Mouse (Mus musculus): ENCODE measurements around the gene Ifitm6. TPM values are rescaled to one million over a fixed set of nuclear protein-coding genes. Genes with fewer than 3 reads are reported as not detected.

Ifitm6 gene
- total and polyA plus RNA-seq, 3 experiments, result 0.36 to 5.1 (median 1.0) TPM

GRCm38 (mm10) chr7:140967862-140968591, 49.7 kb downstream of the Ifitm6 start:
- H3K36me3 ChIP-seq (ENCODE audit: control insufficient read depth, insufficient read depth, low read length), result no peaks in the 10 kb centered on the region
- H3K9ac ChIP-seq (ENCODE audit: low read depth, low read length), result peak overlapping the region; percentile 62
- WGBS, result 34% methylated on average over 14 of the region's 14 CpGs
- no peaks in the 10 kb centered on the region for H3K79me2 ChIP-seq (replicated peaks; ENCODE audit: control insufficient read depth, insufficient read depth, low read length)
- TF ChIP-seq EP300 (IDR thresholded peaks at IDR 0.05; ENCODE audit: insufficient read depth, low read depth, low read length) (no peak), CTCF (IDR thresholded peaks at IDR 0.05) (no peak), POLR2A (IDR thresholded peaks at IDR 0.05; ENCODE audit: insufficient read depth, low read depth, low read length) (no peak)
- peaks cover 7% of the 10 kb centered on the region for H3K4me1 ChIP-seq (ENCODE audit: control insufficient read depth, insufficient read depth, low read length)
- H3K27me3 ChIP-seq (ENCODE audit: control insufficient read depth, insufficient read depth, low read length), result no peaks in the 10 kb centered on the region
- DNase-seq, result no peak
- H3K4me3 ChIP-seq, result no peak overlapping the region
- H3K27ac ChIP-seq, result no peak overlapping the region
- intact Hi-C loops (cut with DNase I), result no loop called here

GRCm38 (mm10) chr7:140966921-140967320, 50.8 kb downstream of the Ifitm6 start, which contains the start of gene Ifitm1:
Gene Ifitm1 (plus strand): TSS chr7:140967221.
- Histone ChIP-seq H3K27ac (no peak within 1 kb of the TSS), H3K4me1 (ENCODE audit: control insufficient read depth, insufficient read depth, low read length) (peaks cover 6% of the 10 kb centered on the region), H3K79me2 (replicated peaks; ENCODE audit: control insufficient read depth, insufficient read depth, low read length) (no peaks in the 10 kb centered on the region), H3K4me3 (no peak within 1 kb of the TSS), H3K9ac (ENCODE audit: low read depth, low read length) (no peak within 1 kb of the TSS), H3K36me3 (ENCODE audit: control insufficient read depth, insufficient read depth, low read length) (no peaks in the 10 kb centered on the region), H3K27me3 (ENCODE audit: control insufficient read depth, insufficient read depth, low read length) (no peaks in the 10 kb centered on the region)
- no peak for DNase-seq
- no peak for TF ChIP-seq CTCF (IDR thresholded peaks at IDR 0.05)
- no peak for TF ChIP-seq POLR2A (IDR thresholded peaks at IDR 0.05; ENCODE audit: insufficient read depth, low read depth, low read length)
- TF ChIP-seq EP300 (IDR thresholded peaks at IDR 0.05; ENCODE audit: insufficient read depth, low read depth, low read length), result no peak
- WGBS, result 88% methylated on average over 4 of the region's 4 CpGs
- intact Hi-C loops (cut with DNase I), result no loop called here

Other genes with a start within 250 kb of the Ifitm6 start
Only the 30 nearest of the 31 such genes appear.
- gene Syce1, start 230.1 kb downstream of the Ifitm6 start, total RNA-seq (2021), result not detected
- gene Syce1, start 230.1 kb downstream of the Ifitm6 start, polyA plus RNA-seq (2012; rRNA removed), result 0.10 TPM in 1 of 2 replicates, not detected in the other
- gene Zfp941, start 195.7 kb downstream of the Ifitm6 start, total RNA-seq (2021), result under 1 TPM; 0.14 to 0.29 TPM
- 0.10 and 0.15 TPM in 2 replicates for gene Zfp941, start 195.7 kb downstream of the Ifitm6 start, polyA plus RNA-seq (2012; rRNA removed)
- gene Urah, start 182.9 kb downstream of the Ifitm6 start, total RNA-seq (2021), result 1 to 10 TPM; 1.1 to 1.4 TPM
- 0.85 and 2.2 TPM in 2 replicates for gene Urah, start 182.9 kb downstream of the Ifitm6 start, polyA plus RNA-seq (2012; rRNA removed)
- 10 to 100 TPM; 22.6 to 27.5 TPM for gene Scgb1c1, start 172.4 kb downstream of the Ifitm6 start, total RNA-seq (2021)
- gene Scgb1c1, start 172.4 kb downstream of the Ifitm6 start, polyA plus RNA-seq (2012; rRNA removed), result 54.5 and 56.6 TPM in 2 replicates
- not detected for gene Odf3, start 170.1 kb downstream of the Ifitm6 start, total RNA-seq (2021)
- gene Odf3, start 170.1 kb downstream of the Ifitm6 start, polyA plus RNA-seq (2012; rRNA removed), result 0.25 and 0.38 TPM in 2 replicates
- gene Gm45785, start 161.6 kb downstream of the Ifitm6 start, total RNA-seq (2021), result not detected
- gene Gm45785, start 161.6 kb downstream of the Ifitm6 start, polyA plus RNA-seq (2012; rRNA removed), result not detected in 2 replicates
- 10 to 100 TPM; 20.1 to 23.6 TPM for gene Ric8a, start 161.0 kb downstream of the Ifitm6 start, total RNA-seq (2021)
- gene Ric8a, start 161.0 kb downstream of the Ifitm6 start, polyA plus RNA-seq (2012; rRNA removed), result 37.6 and 42.8 TPM in 2 replicates
- gene Bet1l, start 160.3 kb downstream of the Ifitm6 start, total RNA-seq (2021), result 10 to 100 TPM in 1 of 2 experiments, 1 to 10 TPM in 1; 8.8 to 12.3 TPM
- gene Bet1l, start 160.3 kb downstream of the Ifitm6 start, polyA plus RNA-seq (2012; rRNA removed), result 12.4 and 17.0 TPM in 2 replicates
- 10 to 100 TPM; 72.6 to 86.1 TPM for gene Psmd13, start 136.0 kb downstream of the Ifitm6 start, total RNA-seq (2021)
- 50.8 and 71.0 TPM in 2 replicates for gene Psmd13, start 136.0 kb downstream of the Ifitm6 start, polyA plus RNA-seq (2012; rRNA removed)
- 10 to 100 TPM; 53.1 to 60.6 TPM for gene Sirt3, start 135.6 kb downstream of the Ifitm6 start, total RNA-seq (2021)
- 86.9 and 100 TPM in 2 replicates for gene Sirt3, start 135.6 kb downstream of the Ifitm6 start, polyA plus RNA-seq (2012; rRNA removed)
- 1,000 to 10,000 TPM; 2,777 to 3,250 TPM for gene Cox8b, start 117.5 kb downstream of the Ifitm6 start, total RNA-seq (2021)
- gene Cox8b, start 117.5 kb downstream of the Ifitm6 start, polyA plus RNA-seq (2012; rRNA removed), result 1,727 and 2,194 TPM in 2 replicates
- gene Nlrp6, start 97.0 kb downstream of the Ifitm6 start, total RNA-seq (2021), result under 1 TPM in 1 of 2 experiments, not detected in 1; 0.07 TPM
- 0.04 and 0.06 TPM in 2 replicates for gene Nlrp6, start 97.0 kb downstream of the Ifitm6 start, polyA plus RNA-seq (2012; rRNA removed)
- gene Pgghg, start 76.5 kb downstream of the Ifitm6 start, total RNA-seq (2021), result 1 to 10 TPM; 4.0 to 5.8 TPM
- gene Pgghg, start 76.5 kb downstream of the Ifitm6 start, polyA plus RNA-seq (2012; rRNA removed), result 13.0 and 14.1 TPM in 2 replicates
- gene Ifitm5, start 67.6 kb downstream of the Ifitm6 start, total RNA-seq (2021), result under 1 TPM; 0.32 to 0.34 TPM
- 1.1 and 2.0 TPM in 2 replicates for gene Ifitm5, start 67.6 kb downstream of the Ifitm6 start, polyA plus RNA-seq (2012; rRNA removed)
- not detected for gene Gm45717, start 62.0 kb downstream of the Ifitm6 start, total RNA-seq (2021)
- gene Gm45717, start 62.0 kb downstream of the Ifitm6 start, polyA plus RNA-seq (2012; rRNA removed), result not detected in 2 replicates
- 100 to 1,000 TPM; 107 to 113 TPM for gene Ifitm2, start 61.9 kb downstream of the Ifitm6 start, total RNA-seq (2021)
- gene Ifitm2, start 61.9 kb downstream of the Ifitm6 start, polyA plus RNA-seq (2012; rRNA removed), result 368 and 425 TPM in 2 replicates
- gene Ifitm1, start 50.7 kb downstream of the Ifitm6 start, total RNA-seq (2021), result 1 to 10 TPM; 6.1 to 7.7 TPM
- gene Ifitm1, start 50.7 kb downstream of the Ifitm6 start, polyA plus RNA-seq (2012; rRNA removed), result 16.1 and 52.2 TPM in 2 replicates
- 100 to 1,000 TPM; 115 to 123 TPM for gene Ifitm3, start 7.2 kb downstream of the Ifitm6 start, total RNA-seq (2021)
- gene Ifitm3, start 7.2 kb downstream of the Ifitm6 start, polyA plus RNA-seq (2012; rRNA removed), result 274 and 332 TPM in 2 replicates
- gene Gm17387, start 11.2 kb upstream of the Ifitm6 start, total RNA-seq (2021), result not detected
- not detected in 2 replicates for gene Gm17387, start 11.2 kb upstream of the Ifitm6 start, polyA plus RNA-seq (2012; rRNA removed)
- gene B4galnt4, start 43.2 kb upstream of the Ifitm6 start, total RNA-seq (2021), result under 1 TPM in 1 of 2 experiments, not detected in 1; 0.07 TPM
- gene B4galnt4, start 43.2 kb upstream of the Ifitm6 start, polyA plus RNA-seq (2012; rRNA removed), result 0.04 and 0.06 TPM in 2 replicates
- gene Pkp3, start 60.3 kb upstream of the Ifitm6 start, total RNA-seq (2021), result under 1 TPM; 0.20 to 0.21 TPM
- 0.35 and 1.6 TPM in 2 replicates for gene Pkp3, start 60.3 kb upstream of the Ifitm6 start, polyA plus RNA-seq (2012; rRNA removed)
- gene Sigirr, start 82.6 kb upstream of the Ifitm6 start, total RNA-seq (2021), result 1 to 10 TPM; 4.5 to 7.0 TPM
- 9.4 and 10.2 TPM in 2 replicates for gene Sigirr, start 82.6 kb upstream of the Ifitm6 start, polyA plus RNA-seq (2012; rRNA removed)
- gene Ano9, start 99.9 kb upstream of the Ifitm6 start, total RNA-seq (2021), result under 1 TPM in 1 of 2 experiments, not detected in 1; 0.39 TPM
- 0.09 and 0.53 TPM in 2 replicates for gene Ano9, start 99.9 kb upstream of the Ifitm6 start, polyA plus RNA-seq (2012; rRNA removed)
- gene Ptdss2, start 104.5 kb upstream of the Ifitm6 start, total RNA-seq (2021), result 10 to 100 TPM; 25.9 to 29.7 TPM
- 22.4 and 39.2 TPM in 2 replicates for gene Ptdss2, start 104.5 kb upstream of the Ifitm6 start, polyA plus RNA-seq (2012; rRNA removed)
- 10 to 100 TPM; 62.9 to 73.9 TPM for gene Rnh1, start 154.9 kb upstream of the Ifitm6 start, total RNA-seq (2021)
- 73.2 and 96.7 TPM in 2 replicates for gene Rnh1, start 154.9 kb upstream of the Ifitm6 start, polyA plus RNA-seq (2012; rRNA removed)
- 100 to 1,000 TPM in 1 of 2 experiments, 10 to 100 TPM in 1; 90.8 to 105 TPM for gene Hras, start 176.1 kb upstream of the Ifitm6 start, total RNA-seq (2021)
- gene Hras, start 176.1 kb upstream of the Ifitm6 start, polyA plus RNA-seq (2012; rRNA removed), result 63.7 and 79.9 TPM in 2 replicates
- 1 to 10 TPM; 2.3 to 3.1 TPM for gene Lrrc56, start 176.2 kb upstream of the Ifitm6 start, total RNA-seq (2021)
- gene Lrrc56, start 176.2 kb upstream of the Ifitm6 start, polyA plus RNA-seq (2012; rRNA removed), result 4.6 and 4.9 TPM in 2 replicates
- gene Lmntd2, start 196.2 kb upstream of the Ifitm6 start, total RNA-seq (2021), result not detected
- gene Lmntd2, start 196.2 kb upstream of the Ifitm6 start, polyA plus RNA-seq (2012; rRNA removed), result 0.18 and 0.20 TPM in 2 replicates
- gene Rassf7, start 197.9 kb upstream of the Ifitm6 start, total RNA-seq (2021), result under 1 TPM; 0.25 to 0.42 TPM
- 2.2 and 3.3 TPM in 2 replicates for gene Rassf7, start 197.9 kb upstream of the Ifitm6 start, polyA plus RNA-seq (2012; rRNA removed)
- 10 to 100 TPM; 26.8 to 32.1 TPM for gene Phrf1, start 210.9 kb upstream of the Ifitm6 start, total RNA-seq (2021)
- gene Phrf1, start 210.9 kb upstream of the Ifitm6 start, polyA plus RNA-seq (2012; rRNA removed), result 8.9 and 10.2 TPM in 2 replicates

Data from heart, adult 2 months (tissue).